Mouse (Mus musculus): ENCODE data around the gene Nat8l.

Gene Nat8l

DNA sequence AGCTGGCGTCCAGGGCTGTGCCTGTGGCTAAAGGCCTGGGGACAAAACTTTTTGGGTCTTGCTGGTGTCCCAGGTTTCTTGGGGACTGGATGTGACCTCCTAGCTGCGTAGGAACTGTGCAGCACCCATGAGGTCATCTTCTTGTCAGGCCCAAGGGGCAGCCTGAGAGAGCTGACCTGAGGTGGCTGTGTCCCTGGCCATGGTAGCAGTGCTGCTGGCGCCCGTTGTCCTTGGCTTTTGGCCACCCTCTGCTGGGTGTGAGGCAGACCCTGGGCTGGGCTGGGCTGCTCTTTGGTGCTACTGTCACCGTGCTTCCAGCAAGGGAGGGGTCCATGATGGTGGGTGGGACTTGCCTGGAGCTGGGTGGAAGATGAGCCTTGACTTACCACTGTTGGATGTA, 8.8 kb downstream of the Nat8l start:
- no peak for DNase-seq

DNA sequence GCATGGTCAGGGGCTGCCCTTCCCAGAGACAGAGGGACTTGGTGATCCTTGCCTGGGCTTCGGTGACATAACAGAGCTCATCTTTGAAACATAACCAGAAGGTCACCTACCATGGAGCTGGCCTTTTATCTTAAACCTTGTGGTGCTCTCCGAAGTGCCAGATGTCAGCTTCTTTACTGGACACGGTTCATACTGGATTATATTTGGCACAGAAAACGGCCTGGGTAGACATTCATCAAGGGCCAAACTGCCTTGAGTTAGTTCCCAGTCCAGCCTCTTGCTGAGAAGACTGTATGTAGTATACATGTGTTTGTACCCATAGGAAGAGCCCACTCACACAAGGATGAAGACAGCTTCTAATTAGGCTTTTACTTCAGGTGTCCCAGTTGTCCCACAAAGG, 11.0 kb downstream of the Nat8l start:
- no peak for DNase-seq

DNA sequence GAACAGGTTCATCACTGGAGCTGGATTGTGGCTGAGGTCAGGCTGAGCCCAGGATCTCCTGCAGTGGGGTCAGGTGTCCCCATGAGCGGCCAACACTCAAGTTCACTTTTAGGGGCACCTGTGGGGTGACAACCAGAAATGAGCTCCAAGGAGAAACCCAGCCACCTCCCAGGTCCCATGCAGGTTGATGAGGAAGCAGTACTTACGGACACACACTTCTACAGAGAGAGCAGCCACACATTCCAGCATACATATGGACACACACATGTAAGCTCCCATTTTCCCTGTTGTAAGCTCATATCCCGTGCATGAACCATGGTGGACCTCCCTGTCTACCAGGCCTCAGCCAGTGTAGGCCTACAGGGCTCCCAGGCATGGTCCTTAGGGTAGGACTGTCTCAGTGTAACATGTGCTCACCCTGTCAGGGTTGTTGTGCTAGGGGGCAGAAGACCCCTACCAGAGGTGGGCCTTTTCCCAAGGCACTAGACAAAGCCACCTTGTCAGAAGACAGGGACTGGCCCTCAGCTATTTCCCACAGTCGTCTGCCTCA, 11.7 kb downstream of the Nat8l start:
- DNase-seq, result no peak

DNA sequence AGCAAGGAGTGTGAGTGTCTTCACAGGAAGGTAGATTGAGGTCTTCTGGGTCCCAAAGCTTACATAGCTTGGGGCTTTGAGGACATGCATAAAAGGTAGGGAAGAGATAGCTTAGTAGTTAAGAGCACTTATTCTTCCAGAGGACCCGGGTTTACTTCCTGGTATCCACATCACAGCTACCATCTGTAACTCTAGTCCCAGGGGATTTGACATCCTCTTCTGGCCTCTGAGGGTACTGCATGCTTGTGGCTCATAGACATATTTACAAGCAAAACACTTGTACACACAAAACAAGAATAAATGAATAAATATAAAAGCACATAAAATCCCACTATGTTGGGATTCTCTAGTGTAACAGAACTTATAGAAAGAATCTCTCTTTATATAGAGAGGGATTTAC, 18.9 kb downstream of the Nat8l start:
- DNase-seq, result no peak

DNA sequence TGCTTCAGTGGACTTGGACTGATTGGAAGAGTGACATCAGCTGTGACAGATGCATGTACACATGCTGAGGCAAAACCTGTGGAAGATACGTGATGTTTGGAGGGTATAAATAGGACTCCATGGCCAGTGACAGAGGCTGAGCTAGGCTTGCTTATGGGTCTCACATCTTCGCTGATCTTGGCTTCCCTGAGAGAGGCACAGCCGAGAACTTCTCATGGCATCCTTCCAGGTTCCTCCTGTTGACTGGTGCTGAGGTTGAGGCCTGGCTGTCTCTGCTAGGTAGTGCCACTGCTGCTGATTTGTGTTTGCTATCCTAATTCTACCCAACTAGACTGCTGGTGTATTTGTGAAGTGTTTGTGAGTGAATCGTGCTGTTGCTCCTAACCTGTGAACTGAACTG, 23.2 kb downstream of the Nat8l start:
- DNase-seq, result no peak

DNA sequence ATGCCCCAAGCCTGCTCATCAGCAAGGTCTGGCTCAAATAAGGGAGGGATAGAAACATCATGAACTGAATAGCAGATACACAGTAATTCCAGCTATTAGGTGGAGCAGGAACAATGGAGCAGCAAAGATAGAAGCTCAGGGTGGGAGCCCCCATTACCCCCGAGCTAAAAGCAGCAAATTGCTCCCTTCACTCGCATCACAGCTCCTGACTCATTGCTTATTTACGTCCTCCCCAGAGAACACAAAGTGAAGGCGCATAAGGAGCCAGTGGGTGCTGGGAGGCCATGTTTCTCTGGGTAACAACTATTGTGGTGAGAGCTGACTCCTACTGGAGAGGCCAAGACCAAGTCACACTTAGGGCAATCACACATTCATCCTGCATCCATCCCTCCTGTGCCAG, 34.3 kb downstream of the Nat8l start:
- DNase-seq, result no peak

DNA sequence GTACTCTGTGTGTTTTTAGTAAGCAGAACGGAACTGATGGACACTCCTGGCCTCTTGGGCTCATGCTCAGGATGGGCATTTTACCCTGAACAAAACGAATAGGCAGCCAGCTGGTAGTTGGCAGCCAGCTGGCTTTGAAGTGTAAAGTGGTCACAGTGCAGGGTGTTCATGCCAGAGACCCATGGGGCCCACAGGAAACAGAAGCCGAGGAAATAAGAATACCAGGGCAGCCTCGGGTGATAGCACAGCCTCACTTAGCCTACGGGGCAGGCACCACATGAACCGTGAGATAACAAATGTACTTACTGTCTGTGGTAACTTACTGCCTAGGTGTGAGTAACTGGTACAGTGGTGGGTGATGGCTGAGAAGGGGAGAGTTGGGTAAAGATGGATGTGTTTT, 35.2 kb downstream of the Nat8l start:
- no peak for DNase-seq

DNA sequence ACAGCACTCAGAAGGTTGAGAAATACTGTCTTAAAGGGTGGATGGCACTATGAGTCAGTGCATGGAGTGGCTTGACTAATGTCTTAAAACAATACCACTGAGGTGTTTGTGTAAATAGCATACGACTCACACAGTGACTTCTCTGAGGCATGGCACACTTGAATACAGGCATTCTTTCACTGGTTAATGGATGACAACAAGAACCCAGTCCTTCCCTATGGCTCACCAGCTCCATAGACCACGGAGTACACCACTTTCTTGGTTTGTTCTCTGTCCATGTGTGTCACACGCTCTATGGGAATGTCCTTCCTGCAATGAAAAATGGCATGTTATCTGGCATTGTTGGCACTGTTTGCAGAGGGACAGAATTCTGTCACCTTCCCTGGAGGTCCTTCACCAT, 36.7 kb downstream of the Nat8l start:
- DNase-seq, result no peak

All from thymus, postnatal 14 days (tissue).